Mouse (Mus musculus) lung, adult 2 months (tissue): ENCODE results near the gene Pla2g6. TPM values are rescaled to one million over a fixed set of nuclear protein-coding genes. Genes with fewer than 3 reads are reported as not detected.

ENCODE experiments used
- DNase-seq: peaks from one replicate; pipeline ENCODE4 v3.0.0; 2022
- H3K4me1 ChIP-seq: fragments of 200-500 bp; 2 replicates; pipeline ENCODE4 v1.6.1; 2011; ENCODE audit warnings: low read length; ENCODE audit not compliant: control insufficient read depth, insufficient read depth
- H3K4me3 ChIP-seq: fragments of 200-500 bp; replicated peaks from 2 replicates; pipeline ENCODE3; 2011; ENCODE audit warnings: low read depth, mild to moderate bottlenecking, control low read depth, low read length; ENCODE audit errors: extremely low read depth
- CTCF ChIP-seq: fragments of 200-500 bp; IDR thresholded peaks from 2 replicates; pipeline ENCODE4 v1.5.1; 2011; ENCODE audit warnings: mild to moderate bottlenecking, low read length, control low read depth; ENCODE audit not compliant: insufficient read depth
- POLR2A ChIP-seq: fragments of 200-500 bp; IDR thresholded peaks from 2 replicates; pipeline ENCODE4 v1.6.1; 2011; ENCODE audit warnings: low read depth, mild to moderate bottlenecking, control low read depth, low read length, borderline replicate concordance; ENCODE audit errors: extremely low read depth
- WGBS: fragments of 180-500 bp; shearing (Covaris S2); methylation state at CpG from one replicate; pipeline ENCODE4 v1.1.7; 2018; 5-methylcytosine and 5-hydroxymethylcytosine counted together
- polyA plus RNA-seq: library from polyadenylated mRNA; depleted of rRNA; stranded (reverse); fragments of >200 nt; gene quantifications from 2 replicates; pipeline ENCODE4 v1.2.3, GENCODE M21; 2012

Pla2g6 gene
- polyA plus RNA-seq, 1 experiment = 26.1 TPM

DNA sequence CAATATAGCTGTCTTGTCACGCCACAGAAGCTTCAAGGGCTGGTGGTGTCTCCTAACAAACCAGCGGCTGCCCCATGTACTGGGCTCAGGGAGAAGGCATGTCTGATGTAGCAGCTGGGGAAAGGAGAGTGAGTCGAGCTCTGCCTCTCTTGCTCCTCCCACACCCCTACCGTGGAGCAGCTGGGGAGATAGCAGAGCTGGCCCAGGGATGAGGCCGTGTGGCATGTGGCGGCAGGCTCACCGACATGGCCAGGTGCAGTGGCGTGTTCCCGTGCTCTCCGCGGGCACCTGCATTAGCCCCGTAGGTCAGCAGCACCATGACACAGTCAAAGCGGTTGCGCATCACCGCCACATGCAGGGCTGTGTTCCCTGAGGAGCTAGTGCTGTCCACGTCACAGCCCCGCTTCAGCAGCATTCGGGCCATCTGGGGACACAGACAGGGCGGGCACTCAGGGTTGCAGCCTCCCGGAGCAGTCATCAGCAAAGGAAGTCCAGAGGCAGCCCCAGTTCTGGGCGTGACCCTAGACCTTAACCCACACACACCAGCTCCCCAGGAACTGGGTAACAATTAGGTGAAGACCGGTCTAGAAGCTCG is 22.1 kb downstream of the Pla2g6 start:
- WGBS = 79% methylated on average over 23 of the region's 23 CpGs
- no peak for DNase-seq

DNA sequence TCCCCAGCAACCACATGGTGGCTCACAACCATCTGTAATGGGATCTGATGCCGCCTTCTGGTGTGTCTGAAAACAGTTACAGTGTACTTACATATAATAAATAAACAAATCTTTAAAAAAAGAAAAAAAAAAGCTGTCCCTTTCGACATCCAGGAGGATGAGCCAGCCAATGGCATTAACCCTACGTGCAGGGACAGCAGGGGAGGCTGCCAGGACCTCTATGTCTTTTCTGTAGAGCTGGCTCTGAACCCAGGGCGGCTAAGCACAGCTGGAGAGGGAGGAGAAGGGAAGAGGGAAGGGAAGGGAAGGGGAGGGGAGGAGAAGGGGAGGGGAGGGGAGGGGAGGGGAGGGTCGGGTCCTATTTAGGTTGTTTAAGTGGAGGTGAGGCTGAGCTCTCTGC is 23.4 kb downstream of the Pla2g6 start:
- no peak for TF ChIP-seq CTCF
- no peak for TF ChIP-seq POLR2A
- no peaks in the 10 kb centered on the region for H3K4me1 ChIP-seq
- WGBS = 54% methylated on average over 4 of the region's 5 CpGs
- no peak for DNase-seq
- H3K4me3 ChIP-seq = no peak overlapping the region

More for the DNA sequence above, 22.1 kb downstream of the Pla2g6 start:
- no peak overlapping the region for H3K4me3 ChIP-seq
- TF ChIP-seq CTCF = no peak
- no peak for TF ChIP-seq POLR2A
- no peaks in the 10 kb centered on the region for H3K4me1 ChIP-seq

DNA sequence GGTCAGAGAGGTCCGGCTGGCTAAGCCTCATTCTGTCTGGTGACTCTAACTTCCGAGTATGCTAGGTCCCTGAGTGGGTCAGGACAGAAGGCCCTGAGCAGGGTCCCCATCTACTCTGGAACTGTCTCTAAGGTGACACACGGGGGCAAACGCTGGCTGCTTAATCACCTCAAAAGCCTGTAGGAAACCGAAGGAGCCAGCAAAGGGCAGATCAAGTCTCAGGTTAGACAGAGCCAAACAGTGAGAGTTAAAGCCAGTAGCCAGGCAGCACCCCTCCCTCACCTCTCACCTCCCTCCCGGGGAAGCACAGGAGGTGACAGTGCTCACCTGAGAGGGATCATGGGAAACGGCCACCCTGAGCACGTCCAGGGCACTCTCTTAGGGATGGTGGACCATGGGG is 24.5 kb downstream of the Pla2g6 start:
- no peak for TF ChIP-seq CTCF
- no peak for TF ChIP-seq POLR2A
- H3K4me3 ChIP-seq = no peak overlapping the region
- no peak for DNase-seq
- WGBS = 92% methylated on average over 8 of the region's 8 CpGs
- 0 out of 2 replicates have a peak, but pooled peaks cover 2% of the 10 kb centered on the region for H3K4me1 ChIP-seq

DNA sequence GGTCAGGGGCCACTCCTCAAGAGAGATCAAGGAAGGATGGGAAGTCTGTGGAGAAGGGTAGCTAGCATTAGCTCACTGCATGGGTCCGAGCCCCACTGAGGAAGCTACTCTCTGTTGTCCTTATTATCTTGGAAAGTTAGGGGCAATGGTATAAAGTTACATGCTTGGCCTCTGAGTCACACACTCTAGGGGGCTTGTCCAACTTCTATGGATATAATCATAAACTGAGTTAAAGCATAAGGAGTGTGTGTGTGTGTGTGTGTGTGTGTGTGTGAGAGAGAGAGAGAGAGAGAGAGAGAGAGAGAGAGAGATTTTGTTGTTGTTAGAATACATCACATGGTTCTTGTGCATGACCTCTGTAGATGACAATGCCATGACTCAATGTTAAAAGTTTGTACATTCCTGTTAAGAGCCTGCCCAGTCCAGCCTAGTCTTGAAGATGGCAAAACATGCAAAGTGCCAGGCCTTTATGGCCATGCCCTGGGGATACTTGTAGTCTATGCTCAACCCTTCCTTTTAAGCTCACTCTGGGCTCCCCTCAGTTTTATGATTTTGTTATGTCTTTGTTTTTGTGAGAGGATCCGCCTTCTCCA is 28.5 kb downstream of the Pla2g6 start:
- TF ChIP-seq CTCF (no peak), POLR2A (no peak)
- 0 out of 2 replicates have a peak, but pooled peaks cover 2% of the 10 kb centered on the region for H3K4me1 ChIP-seq
- DNase-seq = no peak
- H3K4me3 ChIP-seq = no peak overlapping the region
- 80% methylated on average over 2 of the region's 2 CpGs for WGBS

DNA sequence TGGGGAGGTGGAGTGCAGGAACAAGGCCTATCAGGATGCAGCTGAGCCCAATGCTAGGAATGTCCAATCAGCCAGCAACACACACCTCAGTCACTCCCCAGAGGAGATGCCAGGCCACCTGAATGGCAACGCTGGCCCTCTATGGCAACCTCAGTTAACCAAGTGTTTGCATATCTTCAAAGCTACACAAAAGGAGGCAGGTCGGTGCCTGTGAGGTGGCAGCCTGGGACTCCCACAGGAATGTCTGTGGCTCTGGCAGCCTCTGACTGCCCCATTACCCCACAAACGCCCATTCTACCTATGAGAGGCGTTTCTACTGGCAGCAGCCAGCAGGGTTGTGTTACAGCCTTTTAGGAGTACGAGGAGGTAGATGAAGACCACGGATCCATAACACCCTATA is 29.6 kb downstream of the Pla2g6 start:
- Histone ChIP-seq H3K4me1 (0 out of 2 replicates have a peak, but pooled peaks cover 2% of the 10 kb centered on the region), H3K4me3 (no peak overlapping the region)
- WGBS = 67% methylated on average over 6 of the region's 6 CpGs
- TF ChIP-seq POLR2A (no peak), CTCF (no peak)
- peak; percentile 20 for DNase-seq

DNA sequence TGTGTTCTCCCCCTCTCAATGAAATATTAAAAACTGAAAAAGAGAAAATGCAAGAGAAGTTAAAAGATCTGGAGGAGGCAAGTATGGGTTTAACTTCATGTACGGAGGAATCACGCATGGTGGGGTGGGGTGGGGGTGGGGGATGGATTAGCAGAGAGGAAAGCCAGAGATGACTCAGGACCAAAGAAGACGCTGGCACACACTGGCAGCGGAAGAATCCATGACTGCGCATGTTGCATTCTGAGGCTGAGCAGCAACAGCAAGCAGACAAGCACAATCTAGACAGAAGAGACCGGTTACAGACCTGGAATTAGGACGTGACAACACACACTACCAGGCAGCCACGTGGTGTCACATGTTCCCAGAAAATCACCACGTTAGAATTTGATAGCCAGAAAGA is 35.4 kb downstream of the Pla2g6 start:
- no peak for DNase-seq
- 89% methylated on average over 9 of the region's 9 CpGs for WGBS
- no peak overlapping the region for H3K4me3 ChIP-seq
- TF ChIP-seq CTCF (no peak), POLR2A (no peak)
- no peaks in the 10 kb centered on the region for H3K4me1 ChIP-seq

DNA sequence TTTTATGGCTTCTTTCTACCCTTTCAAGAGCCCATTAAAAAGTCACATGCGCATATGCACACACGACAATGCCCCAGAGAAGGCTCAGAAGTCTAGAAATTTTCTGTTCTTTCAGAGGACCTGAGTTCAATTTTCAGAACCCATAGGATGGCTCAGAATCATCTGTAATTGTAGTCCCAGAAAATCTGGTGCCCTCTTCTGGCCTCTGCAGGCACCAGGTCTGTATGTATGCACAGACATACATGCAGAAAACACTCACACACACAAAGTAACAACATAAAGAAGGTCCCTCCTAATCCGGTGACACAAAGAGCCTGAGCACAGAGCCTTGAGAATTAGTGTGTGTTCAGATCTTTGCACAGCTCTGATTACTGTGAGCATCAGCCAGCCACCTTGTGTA is 37.9 kb downstream of the Pla2g6 start:
- WGBS = 90% methylated on average over 3 of the region's 3 CpGs

DNA sequence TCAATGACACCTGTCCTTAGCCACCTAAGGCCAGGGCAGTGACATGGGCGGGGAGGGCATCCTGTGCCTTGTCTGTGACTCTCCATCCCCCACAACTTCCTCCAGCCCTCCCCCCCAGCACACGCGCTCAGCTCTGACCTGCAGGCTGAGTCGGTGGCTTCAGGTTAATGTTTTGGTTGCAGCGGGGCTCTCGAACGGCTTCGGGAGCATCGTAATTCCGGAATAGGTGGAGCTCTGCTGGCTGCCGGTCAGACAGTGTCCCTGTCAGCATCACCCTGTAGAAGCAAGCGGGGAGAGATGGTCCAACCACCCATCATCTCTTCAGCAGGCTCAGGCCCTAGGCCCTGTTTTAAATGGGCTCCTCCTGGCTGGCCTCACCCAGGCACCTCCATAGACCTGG is 38.7 kb downstream of the Pla2g6 start:
- no peak for TF ChIP-seq CTCF
- TF ChIP-seq POLR2A = no peak
- no peak for DNase-seq
- WGBS = 88% methylated on average over 12 of the region's 12 CpGs

More for the DNA sequence above, 37.9 kb downstream of the Pla2g6 start:
- H3K4me3 ChIP-seq = no peak overlapping the region
- no peak for DNase-seq
- H3K4me1 ChIP-seq = no peaks in the 10 kb centered on the region
- no peak for TF ChIP-seq CTCF
- no peak for TF ChIP-seq POLR2A

DNA sequence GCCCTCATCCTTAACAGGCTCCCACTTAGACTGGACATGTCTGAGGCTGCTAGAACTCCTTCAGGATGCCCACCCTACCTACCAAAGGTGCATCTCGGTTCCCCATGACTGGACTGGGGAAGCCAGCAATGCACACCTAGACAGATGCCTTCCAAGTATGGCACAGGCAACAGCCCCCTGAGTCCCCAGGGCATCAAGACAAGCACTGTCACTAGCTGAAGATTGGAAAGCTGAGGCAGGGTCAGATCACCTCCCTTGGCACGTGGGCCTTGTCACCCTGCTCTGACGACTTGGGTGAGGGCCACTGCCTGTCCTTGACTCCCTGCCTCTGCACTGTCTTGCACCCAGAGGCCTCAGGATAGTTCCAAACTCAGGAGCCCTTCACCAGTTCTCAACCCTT is 39.8 kb downstream of the Pla2g6 start:
- no peak for DNase-seq
- Histone ChIP-seq H3K4me3 (no peak overlapping the region), H3K4me1 (no peaks in the 10 kb centered on the region)
- TF ChIP-seq POLR2A (no peak), CTCF (no peak)
- 78% methylated on average over 3 of the region's 3 CpGs for WGBS

More for the DNA sequence above, 38.7 kb downstream of the Pla2g6 start:
- Histone ChIP-seq H3K4me1 (no peaks in the 10 kb centered on the region), H3K4me3 (no peak overlapping the region)

DNA sequence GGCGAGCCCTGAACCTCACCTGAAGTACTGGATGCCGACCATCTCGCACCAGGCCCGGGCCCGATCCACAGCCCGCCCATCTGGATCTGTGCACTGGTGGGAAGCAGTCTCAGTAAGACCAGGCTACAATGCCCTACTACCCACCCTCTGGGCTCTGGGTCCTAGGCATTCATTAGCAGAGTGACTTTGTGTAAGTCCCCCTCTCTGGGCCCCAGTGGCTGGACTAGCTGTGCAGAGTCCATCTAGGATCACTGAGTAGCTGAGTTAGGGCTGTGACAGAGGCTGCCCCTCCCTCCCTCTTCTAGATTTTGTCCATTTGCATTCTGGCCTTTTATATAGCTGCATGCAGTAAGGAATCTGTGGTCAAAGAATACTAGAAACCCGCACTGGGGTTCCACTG is 41.1 kb downstream of the Pla2g6 start:
- DNase-seq = no peak
- Histone ChIP-seq H3K4me1 (no peaks in the 10 kb centered on the region), H3K4me3 (no peak overlapping the region)
- no peak for TF ChIP-seq POLR2A
- 94% methylated on average over 7 of the region's 7 CpGs for WGBS

DNA sequence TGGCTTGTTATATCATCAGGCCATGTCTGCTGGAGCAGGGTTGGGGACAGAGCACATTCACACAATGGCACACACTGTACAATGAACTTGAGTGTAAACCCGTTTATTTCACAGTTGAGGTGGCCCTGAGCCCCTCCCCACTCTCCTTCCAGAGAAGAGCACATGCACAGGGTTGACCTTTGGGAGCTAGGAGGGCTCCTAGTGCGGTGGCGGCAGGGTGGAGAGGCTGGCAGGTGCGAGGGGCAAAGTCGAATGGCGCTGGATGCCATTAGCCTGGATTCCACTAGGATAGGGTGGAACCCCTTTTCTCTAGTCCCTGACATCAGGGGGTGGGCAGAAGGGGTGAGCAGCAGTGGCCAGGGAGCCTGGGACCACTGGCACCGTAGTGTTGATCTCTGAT is 42.0 kb downstream of the Pla2g6 start:
- Histone ChIP-seq H3K4me1 (no peaks in the 10 kb centered on the region), H3K4me3 (no peak overlapping the region)
- 86% methylated on average over 7 of the region's 7 CpGs for WGBS
- DNase-seq = no peak
- no peak for TF ChIP-seq POLR2A
- no peak for TF ChIP-seq CTCF
